Mouse (Mus musculus): ENCODE results near the gene Cyb5r3.
"Not testable (repeated sequence)": the region's sequence is repeated elsewhere in the genome, so short reads cannot be mapped to it uniquely, and the experiment has no call there.

Cyb5r3 gene

GRCm38 (mm10) chr15:83150694-83151093, 21.7 kb downstream of the Cyb5r3 start:
- DNase-seq (ENCODE audit: low spot score), result no peak

- no peak for DNase-seq (ENCODE audit: low spot score)
These were observed 22.3 kb downstream of the Cyb5r3 start for GRCm38 (mm10) chr15:83150073-83150442.

- DNase-seq (ENCODE audit: low spot score), result peak; percentile 98
These were observed 23.0 kb downstream of the Cyb5r3 start, which contains the start of gene Poldip3 for GRCm38 (mm10) chr15:83149196-83150072. TSS of gene Poldip3 (minus strand) at chr15:83149384.

GRCm38 (mm10) chr15:83148801-83149195, 23.6 kb downstream of the Cyb5r3 start:
- DNase-seq (ENCODE audit: low spot score), result no peak

GRCm38 (mm10) chr15:83148395-83148794, 24.0 kb downstream of the Cyb5r3 start:
- DNase-seq (ENCODE audit: low spot score), result no peak

GRCm38 (mm10) chr15:83145541-83145940, 26.9 kb downstream of the Cyb5r3 start:
- no peak for DNase-seq (ENCODE audit: low spot score)

- DNase-seq (ENCODE audit: low spot score), result no peak
These were observed 29.5 kb downstream of the Cyb5r3 start for GRCm38 (mm10) chr15:83142861-83143260.

GRCm38 (mm10) chr15:83135654-83136053, 36.7 kb downstream of the Cyb5r3 start:
- no peak for DNase-seq (ENCODE audit: low spot score)

- no peak for DNase-seq (ENCODE audit: low spot score)
These were observed 37.7 kb downstream of the Cyb5r3 start for GRCm38 (mm10) chr15:83134671-83135070.

- no peak for DNase-seq (ENCODE audit: low spot score)
These were observed 42.7 kb downstream of the Cyb5r3 start for GRCm38 (mm10) chr15:83129530-83130231.

GRCm38 (mm10) chr15:83127037-83127436, 45.4 kb downstream of the Cyb5r3 start:
- DNase-seq (ENCODE audit: low spot score), result not testable (repeated sequence)

- no peak for DNase-seq (ENCODE audit: low spot score)
These were observed 45.8 kb downstream of the Cyb5r3 start for GRCm38 (mm10) chr15:83126582-83126981.

GRCm38 (mm10) chr15:83124625-83125024, 47.8 kb downstream of the Cyb5r3 start:
- DNase-seq (ENCODE audit: low spot score), result no peak

GRCm38 (mm10) chr15:83122566-83123145, 49.7 kb downstream of the Cyb5r3 start, which contains the start of gene Rrp7a:
TSS of gene Rrp7a (minus strand) at chr15:83122801.
- peak; percentile 92 for DNase-seq (ENCODE audit: low spot score)

- DNase-seq (ENCODE audit: low spot score), result peak; percentile 50
These were observed 50.5 kb downstream of the Cyb5r3 start for GRCm38 (mm10) chr15:83121709-83122565.

GRCm38 (mm10) chr15:83118360-83118759, 54.0 kb downstream of the Cyb5r3 start:
- DNase-seq (ENCODE audit: low spot score), result no peak

GRCm38 (mm10) chr15:83115071-83115470, 57.3 kb downstream of the Cyb5r3 start:
- no peak for DNase-seq (ENCODE audit: low spot score)

- no peak for DNase-seq (ENCODE audit: low spot score)
These were observed 58.3 kb downstream of the Cyb5r3 start for GRCm38 (mm10) chr15:83114106-83114505.

- no peak for DNase-seq (ENCODE audit: low spot score)
These were observed 59.5 kb downstream of the Cyb5r3 start for GRCm38 (mm10) chr15:83112898-83113297.

GRCm38 (mm10) chr15:83111874-83112273, 60.5 kb downstream of the Cyb5r3 start:
- DNase-seq (ENCODE audit: low spot score), result no peak

- DNase-seq (ENCODE audit: low spot score), result no peak
These were observed 61.1 kb downstream of the Cyb5r3 start for GRCm38 (mm10) chr15:83111290-83111689.

GRCm38 (mm10) chr15:83107814-83108213, 64.6 kb downstream of the Cyb5r3 start:
- no peak for DNase-seq (ENCODE audit: low spot score)

Measured in testis, postnatal 14 days (tissue).